Mouse (Mus musculus): ENCODE results near the gene Lbx2.

GRCm38 (mm10) chr6:83087926-83088260 is 1.7 kb downstream of the Lbx2 start:
- TF ChIP-seq EP300 (IDR thresholded peaks at IDR 0.05; ENCODE audit: low read depth) (no peak), CTCF (IDR thresholded peaks at IDR 0.05; ENCODE audit: low read depth) (no peak)

Data from heart, postnatal 0 days (tissue).